Mouse (Mus musculus): ENCODE measurements around the gene Cd3d. TPM values are rescaled to one million over a fixed set of nuclear protein-coding genes. Genes with fewer than 3 reads are reported as not detected.

The Cd3d gene
- total and polyA plus RNA-seq, 3 experiments, result not detected

DNA sequence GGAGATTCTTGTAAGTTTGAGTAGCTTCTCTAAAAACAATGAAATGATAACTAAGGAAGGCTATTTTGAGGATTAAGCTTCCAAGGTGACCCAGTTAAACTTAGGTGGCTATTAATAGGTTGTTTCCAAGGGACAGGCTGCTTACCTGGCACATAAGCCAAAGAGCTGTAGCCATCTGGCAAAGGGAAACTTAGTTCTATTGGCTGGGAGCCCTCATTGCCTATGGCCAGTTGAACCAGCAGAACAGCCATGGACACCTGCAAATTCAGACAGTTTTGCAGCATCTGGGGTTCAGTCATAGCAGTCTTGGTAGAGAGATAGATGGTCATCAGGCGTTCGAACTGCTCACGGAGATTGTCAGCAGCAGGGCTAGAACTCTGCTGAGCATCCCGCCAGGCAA, 39.2 kb upstream of the Cd3d start:
- no peaks in the 10 kb centered on the region for H3K9me3 ChIP-seq (replicated peaks; ENCODE audit: insufficient read depth, low read length)
- no peaks in the 10 kb centered on the region for H3K79me2 ChIP-seq (ENCODE audit: control insufficient read depth, insufficient read depth, low read length, poor library complexity)
- peaks cover 0 to 15% of the 10 kb centered on the region in 2 experiments; a peak in 3 of 4 replicates for H3K36me3 ChIP-seq (ENCODE audit: control insufficient read depth in 1 of 2, insufficient read depth in 2 of 2, low read length in 2 of 2)
- no peak for DNase-seq (ENCODE audit: low read depth, low spot score)
- H3K27me3 ChIP-seq (ENCODE audit: control insufficient read depth in 1 of 2, insufficient read depth in 2 of 2, low read length in 2 of 2), result no peaks in the 10 kb centered on the region
- H3K4me1 ChIP-seq (ENCODE audit: control insufficient read depth in 1 of 2, insufficient read depth in 2 of 2, low read length in 2 of 2), result no peaks in the 10 kb centered on the region
- no peak for TF ChIP-seq GATA1 (IDR thresholded peaks at IDR 0.05; ENCODE audit: low read depth, low read length)
- no peak for TF ChIP-seq RAD21 (IDR thresholded peaks at IDR 0.05; ENCODE audit: low read depth, low read length)
- no peak for TF ChIP-seq USF2 (IDR thresholded peaks at IDR 0.05; ENCODE audit: borderline replicate concordance in 1 of 2, insufficient read depth in 1 of 2, low read depth in 1 of 2, low read length in 2 of 2)
- TF ChIP-seq POLR2AphosphoS5 (IDR thresholded peaks at IDR 0.05; ENCODE audit: borderline replicate concordance, low read depth, low read length), result no peak
- no peak for TF ChIP-seq ZNF384 (IDR thresholded peaks at IDR 0.05; ENCODE audit: low read depth, low read length)
- TF ChIP-seq MYB (IDR thresholded peaks at IDR 0.05; ENCODE audit: low read depth, low read length), result no peak
- TF ChIP-seq MAFK (IDR thresholded peaks at IDR 0.05; ENCODE audit: borderline replicate concordance, low read depth, low read length), result no peak
- TF ChIP-seq BHLHE40 (IDR thresholded peaks at IDR 0.05; ENCODE audit: borderline replicate concordance, low read depth, low read length), result no peak
- no peak for TF ChIP-seq ZKSCAN1 (IDR thresholded peaks at IDR 0.05; ENCODE audit: low read depth, low read length)
- TF ChIP-seq ZC3H11A (IDR thresholded peaks at IDR 0.05; ENCODE audit: low read depth, low read length), result no peak
- no peak for TF ChIP-seq USF1 (IDR thresholded peaks at IDR 0.05; ENCODE audit: low read depth, low read length)
- TF ChIP-seq TCF12 (IDR thresholded peaks at IDR 0.05; ENCODE audit: low read depth, low read length), result no peak
- H3K9ac ChIP-seq (ENCODE audit: control insufficient read depth, low read depth, low read length, poor library complexity, severe bottlenecking), result no peak overlapping the region
- no peak overlapping the region for H3K4me3 ChIP-seq (ENCODE audit: control insufficient read depth in 1 of 2, insufficient read depth in 1 of 2, low read depth in 2 of 2, low read length in 2 of 2)
- no peak overlapping the region for H3K27ac ChIP-seq (ENCODE audit: control insufficient read depth, low read depth, low read length)

DNA sequence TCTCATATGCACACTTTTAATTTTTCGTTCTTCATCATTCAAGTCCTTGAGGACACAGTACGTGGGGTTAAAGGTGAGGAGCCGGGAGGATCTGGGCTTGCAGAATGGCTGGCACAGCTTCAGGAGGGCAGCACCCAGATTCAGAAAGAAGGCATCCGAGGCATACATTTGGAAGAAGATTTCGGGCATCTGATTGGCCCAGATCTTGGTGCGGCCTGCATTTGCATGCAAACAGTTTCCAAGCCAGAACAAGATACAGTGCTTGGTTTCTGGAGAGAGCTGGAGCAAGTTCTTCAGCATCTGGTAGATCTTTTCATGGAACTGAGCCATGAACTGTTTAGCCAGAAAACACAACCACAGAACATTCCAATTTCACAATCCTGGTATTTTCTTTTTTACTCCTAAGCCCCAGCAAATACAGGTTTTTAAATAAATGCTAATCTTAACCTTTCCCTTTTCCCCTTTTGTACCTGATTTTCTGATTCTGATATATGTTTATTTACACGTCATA, 35.3 kb upstream of the Cd3d start:
- TF ChIP-seq RCOR1 (IDR thresholded peaks at IDR 0.05; ENCODE audit: low read depth, low read length), result no peak
- no peak overlapping the region for H3K27ac ChIP-seq (ENCODE audit: control insufficient read depth, low read depth, low read length)
- no peaks in the 10 kb centered on the region for H3K4me1 ChIP-seq (ENCODE audit: control insufficient read depth in 1 of 2, insufficient read depth in 2 of 2, low read length in 2 of 2)
- H3K4me3 ChIP-seq (ENCODE audit: control insufficient read depth in 1 of 2, insufficient read depth in 1 of 2, low read depth in 2 of 2, low read length in 2 of 2), result no peak overlapping the region
- DNase-seq (ENCODE audit: low read depth, low spot score), result no peak
- H3K9ac ChIP-seq (ENCODE audit: control insufficient read depth, low read depth, low read length, poor library complexity, severe bottlenecking), result no peak overlapping the region
- H3K79me2 ChIP-seq (ENCODE audit: control insufficient read depth, insufficient read depth, low read length, poor library complexity), result no peaks in the 10 kb centered on the region
- peaks cover 0 to 12% of the 10 kb centered on the region in 2 experiments; a peak in 2 of 4 replicates for H3K36me3 ChIP-seq (ENCODE audit: control insufficient read depth in 1 of 2, insufficient read depth in 2 of 2, low read length in 2 of 2)
- H3K27me3 ChIP-seq (ENCODE audit: control insufficient read depth in 1 of 2, insufficient read depth in 2 of 2, low read length in 2 of 2), result no peaks in the 10 kb centered on the region
- no peaks in the 10 kb centered on the region for H3K9me3 ChIP-seq (replicated peaks; ENCODE audit: insufficient read depth, low read length)

DNA sequence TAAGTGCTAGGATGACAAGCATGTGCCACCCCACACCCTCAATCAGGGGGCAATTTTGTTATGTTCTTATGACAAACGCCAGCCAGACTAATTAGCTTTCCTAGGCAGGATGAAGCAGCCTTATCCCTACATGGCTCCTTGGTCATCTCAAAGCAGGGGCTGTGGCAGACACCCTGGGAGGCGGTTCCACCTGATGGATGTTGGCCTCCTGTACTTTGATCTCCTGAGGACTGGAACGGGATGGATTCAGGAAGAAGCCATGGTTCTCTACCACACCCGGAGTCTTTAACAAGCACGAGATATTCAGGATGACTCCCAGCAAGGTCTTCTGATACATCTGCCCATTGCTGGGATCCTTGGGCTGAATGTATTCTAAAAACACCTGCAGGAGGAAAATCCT, 33.8 kb upstream of the Cd3d start:
- TF ChIP-seq SIN3A (IDR thresholded peaks at IDR 0.05; ENCODE audit: low read length), result no peak
- TF ChIP-seq TAL1 (IDR thresholded peaks at IDR 0.05; ENCODE audit: low read length), result no peak
- no peak for TF ChIP-seq NELFE (IDR thresholded peaks at IDR 0.05; ENCODE audit: low read depth, low read length)
- no peak for TF ChIP-seq UBTF (IDR thresholded peaks at IDR 0.05; ENCODE audit: borderline replicate concordance, insufficient read depth, low read depth, low read length)
- TF ChIP-seq MYC (IDR thresholded peaks at IDR 0.05; ENCODE audit: low read depth, low read length), result no peak
- TF ChIP-seq MEF2A (IDR thresholded peaks at IDR 0.05; ENCODE audit: extremely low read depth, insufficient replicate concordance, low read depth, low read length, poor library complexity, severe bottlenecking), result no peak
- no peak for TF ChIP-seq ZC3H11A (IDR thresholded peaks at IDR 0.05; ENCODE audit: low read depth, low read length)
- no peak for TF ChIP-seq HCFC1 (IDR thresholded peaks at IDR 0.05; ENCODE audit: low read depth, low read length)
- no peak for TF ChIP-seq MAFK (IDR thresholded peaks at IDR 0.05; ENCODE audit: borderline replicate concordance, low read depth, low read length)
- Histone ChIP-seq H3K4me1 (ENCODE audit: control insufficient read depth in 1 of 2, insufficient read depth in 2 of 2, low read length in 2 of 2) (no peaks in the 10 kb centered on the region), H3K27me3 (ENCODE audit: control insufficient read depth in 1 of 2, insufficient read depth in 2 of 2, low read length in 2 of 2) (no peaks in the 10 kb centered on the region), H3K9me3 (replicated peaks; ENCODE audit: insufficient read depth, low read length) (no peaks in the 10 kb centered on the region), H3K4me3 (ENCODE audit: control insufficient read depth in 1 of 2, insufficient read depth in 1 of 2, low read depth in 2 of 2, low read length in 2 of 2) (no peak overlapping the region), H3K27ac (ENCODE audit: control insufficient read depth, low read depth, low read length) (no peak overlapping the region), H3K9ac (ENCODE audit: control insufficient read depth, low read depth, low read length, poor library complexity, severe bottlenecking) (no peak overlapping the region), H3K36me3 (ENCODE audit: control insufficient read depth in 1 of 2, insufficient read depth in 2 of 2, low read length in 2 of 2) (peaks cover 0 to 12% of the 10 kb centered on the region in 2 experiments; a peak in 2 of 4 replicates), H3K79me2 (ENCODE audit: control insufficient read depth, insufficient read depth, low read length, poor library complexity) (no peaks in the 10 kb centered on the region)
- DNase-seq (ENCODE audit: low read depth, low spot score), result no peak

Measured in MEL (cell line).